Mouse (Mus musculus): ENCODE results near the gene Keap1. TPM values are rescaled to one million over a fixed set of nuclear protein-coding genes. Genes with fewer than 3 reads are reported as not detected.
"Not testable (repeated sequence)": the region's sequence is repeated elsewhere in the genome, so short reads cannot be mapped to it uniquely, and the experiment has no call there.

The Keap1 gene
- polyA plus RNA-seq, 1 experiment from 2014 or later: 78.5 TPM

GRCm38 (mm10) chr9:21225415-21225758 is 13.8 kb downstream of the Keap1 start:
- WGBS: 21% methylated on average over 7 of the region's 7 CpGs
- no peak overlapping the region for H3K27ac ChIP-seq (ENCODE audit: low read length)
- no peak overlapping the region for H3K4me3 ChIP-seq (replicated peaks; ENCODE audit: low read length)
- H3K27me3 ChIP-seq (replicated peaks; ENCODE audit: control insufficient read depth, insufficient read depth, low read length): no peaks in the 10 kb centered on the region
- ATAC-seq: no peak
- H3K4me1 ChIP-seq (replicated peaks; ENCODE audit: control insufficient read depth, insufficient read depth, low read length): peaks cover 22% of the 10 kb centered on the region
- no peak overlapping the region for H3K9ac ChIP-seq (replicated peaks; ENCODE audit: low read depth, low read length)
- peaks cover 6% of the 10 kb centered on the region; the same call in 1 of the 2 replicates for H3K36me3 ChIP-seq (ENCODE audit: control insufficient read depth, insufficient read depth)
- H3K9me3 ChIP-seq (ENCODE audit: control insufficient read depth, low read length): 0 out of 2 replicates have a peak, but pooled peaks cover 3% of the 10 kb centered on the region
- H3K4me2 ChIP-seq (ENCODE audit: low read length): peak overlapping the region; percentile 20

GRCm38 (mm10) chr9:21224576-21225414 is 14.4 kb downstream of the Keap1 start:
- H3K36me3 ChIP-seq (ENCODE audit: control insufficient read depth, insufficient read depth): peaks cover 6% of the 10 kb centered on the region; the same call in 1 of the 2 replicates
- ATAC-seq: no peak
- H3K27ac ChIP-seq (ENCODE audit: low read length): no peak overlapping the region
- H3K27me3 ChIP-seq (replicated peaks; ENCODE audit: control insufficient read depth, insufficient read depth, low read length): no peaks in the 10 kb centered on the region
- H3K4me2 ChIP-seq (ENCODE audit: low read length): peak overlapping the region; percentile 20
- peak overlapping the region; percentile 13; the same call in 1 of the 2 replicates for H3K4me3 ChIP-seq (replicated peaks; ENCODE audit: low read length)
- H3K9me3 ChIP-seq (ENCODE audit: control insufficient read depth, low read length): 0 out of 2 replicates have a peak, but pooled peaks cover 3% of the 10 kb centered on the region
- WGBS: 22% methylated on average over 26 of the region's 26 CpGs
- no peak overlapping the region for H3K9ac ChIP-seq (replicated peaks; ENCODE audit: low read depth, low read length)
- peaks cover 22% of the 10 kb centered on the region for H3K4me1 ChIP-seq (replicated peaks; ENCODE audit: control insufficient read depth, insufficient read depth, low read length)

- H3K4me2 ChIP-seq (ENCODE audit: low read length): no peak overlapping the region
- no peak overlapping the region for H3K4me3 ChIP-seq (replicated peaks; ENCODE audit: low read length)
- H3K27ac ChIP-seq (ENCODE audit: low read length): no peak overlapping the region
- no peak overlapping the region for H3K9ac ChIP-seq (replicated peaks; ENCODE audit: low read depth, low read length)
- H3K27me3 ChIP-seq (replicated peaks; ENCODE audit: control insufficient read depth, insufficient read depth, low read length): no peaks in the 10 kb centered on the region
- H3K9me3 ChIP-seq (ENCODE audit: control insufficient read depth, low read length): 0 out of 2 replicates have a peak, but pooled peaks cover 3% of the 10 kb centered on the region
- H3K36me3 ChIP-seq (ENCODE audit: control insufficient read depth, insufficient read depth): no peaks in the 10 kb centered on the region
- 89% methylated on average over 6 of the region's 6 CpGs for WGBS
- peaks cover 22% of the 10 kb centered on the region for H3K4me1 ChIP-seq (replicated peaks; ENCODE audit: control insufficient read depth, insufficient read depth, low read length)
- ATAC-seq: no peak
These were observed 15.3 kb downstream of the Keap1 start for GRCm38 (mm10) chr9:21223906-21224305.

GRCm38 (mm10) chr9:21223490-21223889 is 15.7 kb downstream of the Keap1 start:
- not testable (repeated sequence) for H3K27ac ChIP-seq (ENCODE audit: low read length); H3K9ac ChIP-seq (replicated peaks; ENCODE audit: low read depth, low read length); H3K4me3 ChIP-seq (replicated peaks; ENCODE audit: low read length); ATAC-seq; H3K4me2 ChIP-seq (ENCODE audit: low read length); H3K9me3 ChIP-seq (ENCODE audit: control insufficient read depth, low read length); H3K36me3 ChIP-seq (ENCODE audit: control insufficient read depth, insufficient read depth); H3K27me3 ChIP-seq (replicated peaks; ENCODE audit: control insufficient read depth, insufficient read depth, low read length)
- WGBS: 86% methylated on average over 1 of the region's 2 CpGs
- peaks cover 22% of the 10 kb centered on the region for H3K4me1 ChIP-seq (replicated peaks; ENCODE audit: control insufficient read depth, insufficient read depth, low read length)

DNA sequence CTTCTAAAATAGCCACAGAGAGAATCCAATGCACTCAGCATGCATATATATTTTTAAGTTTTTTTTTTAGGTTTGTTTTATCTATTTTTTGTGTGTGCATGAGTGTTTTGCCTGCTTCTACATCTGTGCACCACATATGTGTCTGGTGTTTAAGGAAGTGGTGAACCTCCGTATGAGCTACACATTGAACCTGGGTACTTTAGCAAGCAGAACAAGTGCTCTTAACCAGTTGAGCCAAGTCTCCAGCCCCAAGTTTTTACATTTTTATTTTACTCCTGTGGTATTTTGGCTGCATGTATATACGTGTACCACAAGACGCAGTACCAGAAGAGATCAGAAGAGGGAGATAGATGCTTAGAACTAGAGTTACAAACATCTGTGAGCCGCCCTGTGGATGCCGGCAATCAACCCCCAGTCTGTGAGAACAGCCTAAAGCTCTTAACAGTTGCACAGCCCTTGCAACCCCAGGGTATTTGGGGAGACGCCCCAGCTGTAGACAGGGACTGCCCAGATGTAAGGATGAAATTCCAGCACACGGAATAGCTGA is 17.7 kb downstream of the Keap1 start:
- no peaks in the 10 kb centered on the region for H3K27me3 ChIP-seq (replicated peaks; ENCODE audit: control insufficient read depth, insufficient read depth, low read length)
- 18% methylated on average over 7 of the region's 7 CpGs for WGBS
- no peak overlapping the region for H3K27ac ChIP-seq (ENCODE audit: low read length)
- no peak overlapping the region for H3K4me3 ChIP-seq (replicated peaks; ENCODE audit: low read length)
- no peak overlapping the region for H3K9ac ChIP-seq (replicated peaks; ENCODE audit: low read depth, low read length)
- H3K36me3 ChIP-seq (ENCODE audit: control insufficient read depth, insufficient read depth): no peaks in the 10 kb centered on the region
- 0 out of 2 replicates have a peak, but pooled peaks cover 3% of the 10 kb centered on the region for H3K9me3 ChIP-seq (ENCODE audit: control insufficient read depth, low read length)
- ATAC-seq: 0 out of 2 replicates have a peak, but pooled peaks have one; percentile 23
- H3K4me1 ChIP-seq (replicated peaks; ENCODE audit: control insufficient read depth, insufficient read depth, low read length): peaks cover 13% of the 10 kb centered on the region
- no peak overlapping the region for H3K4me2 ChIP-seq (ENCODE audit: low read length)

- no peaks in the 10 kb centered on the region for H3K27me3 ChIP-seq (replicated peaks; ENCODE audit: control insufficient read depth, insufficient read depth, low read length)
- peak overlapping the region; percentile 34 for H3K4me3 ChIP-seq (replicated peaks; ENCODE audit: low read length)
- H3K4me1 ChIP-seq (replicated peaks; ENCODE audit: control insufficient read depth, insufficient read depth, low read length): peaks cover 17% of the 10 kb centered on the region
- H3K36me3 ChIP-seq (ENCODE audit: control insufficient read depth, insufficient read depth): no peaks in the 10 kb centered on the region
- peak; percentile 86 for ATAC-seq
- H3K9me3 ChIP-seq (ENCODE audit: control insufficient read depth, low read length): 0 out of 2 replicates have a peak, but pooled peaks cover 3% of the 10 kb centered on the region
- WGBS: 16% methylated on average over 21 of the region's 21 CpGs
- H3K4me2 ChIP-seq (ENCODE audit: low read length): peak overlapping the region; percentile 53
- H3K27ac ChIP-seq (ENCODE audit: low read length): no peak overlapping the region
- no peak overlapping the region for H3K9ac ChIP-seq (replicated peaks; ENCODE audit: low read depth, low read length)
These were observed 18.4 kb downstream of the Keap1 start for GRCm38 (mm10) chr9:21220490-21221382.

DNA sequence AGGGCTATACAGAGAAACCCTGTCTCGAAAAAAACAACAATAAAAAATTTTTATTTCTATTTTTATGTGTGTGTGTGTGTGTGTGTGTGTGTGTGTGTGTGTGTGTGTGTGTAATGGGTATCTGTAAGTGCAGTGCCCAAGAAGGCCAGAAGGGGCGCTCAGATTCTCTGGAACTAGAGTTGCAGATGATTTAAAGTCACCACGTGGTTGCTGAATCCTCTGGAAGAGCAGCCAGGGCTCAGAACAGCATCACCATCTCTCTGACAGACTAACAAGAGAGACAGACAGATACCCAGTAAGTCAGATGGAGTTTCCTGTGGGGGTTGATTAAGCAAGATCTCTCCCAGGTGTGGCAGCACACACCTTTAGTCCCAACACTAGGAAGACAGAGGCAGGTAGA is 19.3 kb downstream of the Keap1 start:
- H3K4me1 ChIP-seq (replicated peaks; ENCODE audit: control insufficient read depth, insufficient read depth, low read length): peaks cover 11% of the 10 kb centered on the region
- H3K9me3 ChIP-seq (ENCODE audit: control insufficient read depth, low read length): 0 out of 2 replicates have a peak, but pooled peaks cover 3% of the 10 kb centered on the region
- H3K27ac ChIP-seq (ENCODE audit: low read length): no peak overlapping the region
- H3K4me2 ChIP-seq (ENCODE audit: low read length): no peak overlapping the region
- no peak overlapping the region for H3K9ac ChIP-seq (replicated peaks; ENCODE audit: low read depth, low read length)
- WGBS: 63% methylated on average over 3 of the region's 3 CpGs
- no peak for ATAC-seq
- no peaks in the 10 kb centered on the region for H3K36me3 ChIP-seq (ENCODE audit: control insufficient read depth, insufficient read depth)
- H3K4me3 ChIP-seq (replicated peaks; ENCODE audit: low read length): no peak overlapping the region
- H3K27me3 ChIP-seq (replicated peaks; ENCODE audit: control insufficient read depth, insufficient read depth, low read length): no peaks in the 10 kb centered on the region

- H3K4me3 ChIP-seq (replicated peaks; ENCODE audit: low read length): no peak overlapping the region
- peak; percentile 49 for ATAC-seq
- H3K9me3 ChIP-seq (ENCODE audit: control insufficient read depth, low read length): no peaks in the 10 kb centered on the region
- H3K36me3 ChIP-seq (ENCODE audit: control insufficient read depth, insufficient read depth): no peaks in the 10 kb centered on the region
- H3K4me2 ChIP-seq (ENCODE audit: low read length): peak overlapping the region; percentile 20
- no peak overlapping the region for H3K9ac ChIP-seq (replicated peaks; ENCODE audit: low read depth, low read length)
- no peak overlapping the region for H3K27ac ChIP-seq (ENCODE audit: low read length)
- no peaks in the 10 kb centered on the region for H3K27me3 ChIP-seq (replicated peaks; ENCODE audit: control insufficient read depth, insufficient read depth, low read length)
- 67% methylated on average over 23 of the region's 25 CpGs for WGBS
- peaks cover 11% of the 10 kb centered on the region for H3K4me1 ChIP-seq (replicated peaks; ENCODE audit: control insufficient read depth, insufficient read depth, low read length)
These were observed 22.9 kb downstream of the Keap1 start for GRCm38 (mm10) chr9:21216050-21216841.

Measured in forebrain, embryonic 16.5 days (tissue).